Mouse (Mus musculus) erythroblast, embryonic 14.5 days (primary cell): ENCODE results near the gene H2-Ke6. TPM values are rescaled to one million over a fixed set of nuclear protein-coding genes. Genes with fewer than 3 reads are reported as not detected.

Experiments used
- H3K27me3 ChIP-seq: 2 replicates; pipeline ENCODE4 v1.6.1; 2012; ENCODE audit warnings: inconsistent platforms; ENCODE audit not compliant: control insufficient read depth
- H3K36me3 ChIP-seq: 2 replicates; pipeline ENCODE4 v1.6.1; 2012; ENCODE audit warnings: mild to moderate bottlenecking, inconsistent platforms; ENCODE audit not compliant: control insufficient read depth
- H3K4me1 ChIP-seq: 2 replicates; pipeline ENCODE4 v1.6.1; 2012; ENCODE audit warnings: inconsistent platforms; ENCODE audit not compliant: control insufficient read depth
- H3K4me3 ChIP-seq: replicated peaks from 2 replicates; pipeline ENCODE3; 2012; ENCODE audit warnings: moderate library complexity, mild to moderate bottlenecking, inconsistent platforms
- H3K9me3 ChIP-seq: 2 replicates; pipeline ENCODE4 v1.6.1; 2012; ENCODE audit warnings: low read length, inconsistent platforms, mixed read lengths; ENCODE audit not compliant: control insufficient read depth
- GATA1 ChIP-seq: IDR thresholded peaks from 2 replicates; pipeline ENCODE4 v1.6.1; 2012; ENCODE audit warnings: low read length, inconsistent platforms, mixed read lengths
- TAL1 ChIP-seq: IDR thresholded peaks from 3 replicates; pipeline ENCODE4 v1.6.1; 2012; ENCODE audit warnings: low read length, inconsistent platforms, mixed read lengths
- polyA plus RNA-seq: library from polyadenylated mRNA; stranded (reverse); fragments of >175 nt; gene quantifications from 2 replicates; pipeline ENCODE4 v1.2.3, GENCODE M21; 2012

H2-Ke6 gene
- 1.4 TPM in 2 replicates for polyA plus RNA-seq

- TF ChIP-seq GATA1 = no peak
- H3K9me3 ChIP-seq = peaks cover 7% of the 10 kb centered on the region
- peak within 1 kb of the TSS; percentile 84 for H3K4me3 ChIP-seq
- peaks cover 36% of the 10 kb centered on the region for H3K36me3 ChIP-seq
- H3K27me3 ChIP-seq = no peaks in the 10 kb centered on the region
- H3K4me1 ChIP-seq = peaks cover 85% of the 10 kb centered on the region
Measured at GRCm38 (mm10) chr17:34027656-34028223, at the start of gene H2-Ke6. H2-Ke6 (minus strand) TSS chr17:34028060.

GRCm38 (mm10) chr17:34077549-34077948 is 49.7 kb upstream of the H2-Ke6 start:
- TF ChIP-seq TAL1 = no peak
- no peak for TF ChIP-seq GATA1
- peaks cover 19% of the 10 kb centered on the region for H3K27me3 ChIP-seq

GRCm38 (mm10) chr17:34075271-34075670 is 47.4 kb upstream of the H2-Ke6 start:
- H3K4me3 ChIP-seq = no peak overlapping the region
- H3K27me3 ChIP-seq = peaks cover 19% of the 10 kb centered on the region
- no peaks in the 10 kb centered on the region for H3K36me3 ChIP-seq
- H3K9me3 ChIP-seq = no peaks in the 10 kb centered on the region
- TF ChIP-seq GATA1 (no peak), TAL1 (no peak)
- H3K4me1 ChIP-seq = peaks cover 6% of the 10 kb centered on the region

More at GRCm38 (mm10) chr17:34077549-34077948, 49.7 kb upstream of the H2-Ke6 start:
- peaks cover 6% of the 10 kb centered on the region for H3K4me1 ChIP-seq
- H3K4me3 ChIP-seq = no peak overlapping the region
- no peaks in the 10 kb centered on the region for H3K36me3 ChIP-seq
- H3K9me3 ChIP-seq = no peaks in the 10 kb centered on the region

- peaks cover 15% of the 10 kb centered on the region for H3K27me3 ChIP-seq
- TF ChIP-seq GATA1 (no peak), TAL1 (no peak)
- no peaks in the 10 kb centered on the region for H3K4me1 ChIP-seq
Measured at GRCm38 (mm10) chr17:34072091-34072490, 44.2 kb upstream of the H2-Ke6 start.

GRCm38 (mm10) chr17:34068864-34069263 is 41.0 kb upstream of the H2-Ke6 start:
- Histone ChIP-seq H3K27me3 (no peaks in the 10 kb centered on the region), H3K4me1 (no peaks in the 10 kb centered on the region), H3K4me3 (no peak overlapping the region), H3K9me3 (no peaks in the 10 kb centered on the region), H3K36me3 (no peaks in the 10 kb centered on the region)
- TF ChIP-seq GATA1 (no peak), TAL1 (no peak)

More at GRCm38 (mm10) chr17:34072091-34072490, 44.2 kb upstream of the H2-Ke6 start:
- no peak overlapping the region for H3K4me3 ChIP-seq
- no peaks in the 10 kb centered on the region for H3K9me3 ChIP-seq
- no peaks in the 10 kb centered on the region for H3K36me3 ChIP-seq

- TF ChIP-seq TAL1 (no peak), GATA1 (no peak)
- no peaks in the 10 kb centered on the region for H3K9me3 ChIP-seq
- no peak overlapping the region for H3K4me3 ChIP-seq
- H3K4me1 ChIP-seq = no peaks in the 10 kb centered on the region
- no peaks in the 10 kb centered on the region for H3K36me3 ChIP-seq
- H3K27me3 ChIP-seq = no peaks in the 10 kb centered on the region
Measured at GRCm38 (mm10) chr17:34057224-34057623, 29.4 kb upstream of the H2-Ke6 start.

- Histone ChIP-seq H3K4me3 (no peak overlapping the region), H3K27me3 (no peaks in the 10 kb centered on the region), H3K9me3 (peaks cover 7% of the 10 kb centered on the region), H3K36me3 (no peaks in the 10 kb centered on the region), H3K4me1 (no peaks in the 10 kb centered on the region)
- TF ChIP-seq TAL1 = no peak
- no peak for TF ChIP-seq GATA1
Measured at GRCm38 (mm10) chr17:34047404-34048050, 19.7 kb upstream of the H2-Ke6 start.

GRCm38 (mm10) chr17:34045941-34046340 is 18.1 kb upstream of the H2-Ke6 start:
- no peaks in the 10 kb centered on the region for H3K36me3 ChIP-seq
- H3K4me1 ChIP-seq = no peaks in the 10 kb centered on the region
- peaks cover 12% of the 10 kb centered on the region for H3K27me3 ChIP-seq
- H3K9me3 ChIP-seq = peaks cover 7% of the 10 kb centered on the region
- H3K4me3 ChIP-seq = no peak overlapping the region
- TF ChIP-seq TAL1 (no peak), GATA1 (no peak)

GRCm38 (mm10) chr17:34039562-34040450 is 11.9 kb upstream of the H2-Ke6 start:
- peaks cover 35% of the 10 kb centered on the region for H3K27me3 ChIP-seq
- H3K9me3 ChIP-seq = no peaks in the 10 kb centered on the region
- no peak overlapping the region for H3K4me3 ChIP-seq
- H3K4me1 ChIP-seq = peaks cover 14% of the 10 kb centered on the region
- no peak for TF ChIP-seq GATA1
- TF ChIP-seq TAL1 = no peak
- peaks cover 32% of the 10 kb centered on the region for H3K36me3 ChIP-seq
